Mouse (Mus musculus) lung, postnatal 0 days (tissue): ENCODE results near the gene Cadps2. TPM values are rescaled to one million over a fixed set of nuclear protein-coding genes. Genes with fewer than 3 reads are reported as not detected.

Experiments
- ATAC-seq: fragments of 200-750 bp; cut with Nextera tagmentation; 2 replicates; pipeline ENCODE4 v1.8.0; 2017; ENCODE audit warnings: moderate library complexity
- DNase-seq: peaks from one replicate; pipeline ENCODE4 v3.0.0-alpha.2; 2016; ENCODE audit warnings: low spot score
- H3K27ac ChIP-seq: fragments of 300-500 bp; sonication (generic); 2 replicates; pipeline ENCODE4 v1.5.1; 2014; ENCODE audit warnings: antibody characterized with exemption, mild to moderate bottlenecking, low read length, mixed read lengths
- H3K27me3 ChIP-seq: fragments of 300-500 bp; sonication (generic); replicated peaks from 2 replicates; pipeline ENCODE4 v1.6.1; 2014; ENCODE audit warnings: low read length, mixed read lengths; ENCODE audit not compliant: insufficient read depth
- H3K36me3 ChIP-seq: fragments of 300-500 bp; sonication (generic); 2 replicates; pipeline ENCODE4 v1.6.1; 2014; ENCODE audit warnings: low read length, mixed read lengths; ENCODE audit not compliant: insufficient read depth
- H3K4me1 ChIP-seq: fragments of 300-500 bp; sonication (generic); 2 replicates; pipeline ENCODE4 v1.6.1; 2014; ENCODE audit warnings: antibody characterized with exemption, low read depth, low read length, mixed read lengths; ENCODE audit not compliant: insufficient read depth
- H3K4me2 ChIP-seq: fragments of 300-500 bp; sonication (generic); replicated peaks from 2 replicates; pipeline ENCODE4 v1.6.1; 2014; ENCODE audit warnings: low read depth, mild to moderate bottlenecking, low read length, moderate library complexity, mixed read lengths
- H3K4me3 ChIP-seq: fragments of 300-500 bp; sonication (generic); 2 replicates; pipeline ENCODE4 v1.5.1; 2014; ENCODE audit warnings: low read depth, low read length
- H3K9ac ChIP-seq: fragments of 300-500 bp; sonication (generic); replicated peaks from 2 replicates; pipeline ENCODE4 v1.6.1; 2014; ENCODE audit warnings: low read depth, mild to moderate bottlenecking
- H3K9me3 ChIP-seq: fragments of 300-500 bp; sonication (generic); 2 replicates; pipeline ENCODE4 v1.6.1; 2016; ENCODE audit warnings: low read length, mixed read lengths
- CTCF ChIP-seq: IDR thresholded peaks from 2 replicates; pipeline ENCODE4 v1.5.1; 2016; ENCODE audit warnings: antibody characterized with exemption, mild to moderate bottlenecking
- EP300 ChIP-seq: IDR thresholded peaks from 2 replicates; pipeline ENCODE4 v1.6.1; 2016; ENCODE audit warnings: antibody characterized with exemption, mild to moderate bottlenecking, control low read depth
- WGBS: fragments of 180-500 bp; shearing (Covaris S2); extraction: QIAGEN DNeasy Blood & Tissue Kit; methylation state at CpG from one replicate; pipeline ENCODE4 v1.1.7; 2014; 5-methylcytosine and 5-hydroxymethylcytosine counted together
- polyA plus RNA-seq: library from polyadenylated mRNA; unstranded; fragments of >200 nt; fragmentation: Nextera tagmentation; extraction: Ambion mirVana; gene quantifications from 2 replicates; pipeline ENCODE4 v1.2.1, GENCODE M21; 2015

Gene Cadps2
- polyA plus RNA-seq, 1 experiment from 2014 or later: 8.0 TPM

- 78% methylated on average over 2 of the region's 2 CpGs for WGBS
- Histone ChIP-seq H3K4me3 (no peak overlapping the region), H3K4me1 (no peaks in the 10 kb centered on the region), H3K9ac (no peak overlapping the region), H3K36me3 (no peaks in the 10 kb centered on the region), H3K9me3 (no peaks in the 10 kb centered on the region), H3K4me2 (no peak overlapping the region), H3K27ac (no peak overlapping the region), H3K27me3 (no peaks in the 10 kb centered on the region)
- ATAC-seq: no peak
- no peak for DNase-seq
- TF ChIP-seq EP300 (no peak), CTCF (no peak)
These were observed 350.2 kb downstream of the Cadps2 start for GRCm38 (mm10) chr6:23489046-23489445.

GRCm38 (mm10) chr6:23472686-23473085, 366.5 kb downstream of the Cadps2 start:
- no peak for DNase-seq
- Histone ChIP-seq H3K36me3 (no peaks in the 10 kb centered on the region), H3K27ac (no peak overlapping the region), H3K4me1 (no peaks in the 10 kb centered on the region), H3K4me3 (no peak overlapping the region), H3K27me3 (no peaks in the 10 kb centered on the region), H3K9ac (no peak overlapping the region), H3K9me3 (no peaks in the 10 kb centered on the region), H3K4me2 (no peak overlapping the region)
- TF ChIP-seq CTCF: peak; percentile 52
- TF ChIP-seq EP300: no peak
- ATAC-seq: no peak
- WGBS: 57% methylated on average over 2 of the region's 2 CpGs

- TF ChIP-seq CTCF (no peak), EP300 (no peak)
- no peak for DNase-seq
- 42% methylated on average over 2 of the region's 2 CpGs for WGBS
These were observed 367.4 kb downstream of the Cadps2 start for GRCm38 (mm10) chr6:23471830-23472229.

GRCm38 (mm10) chr6:23467885-23468284, 371.3 kb downstream of the Cadps2 start:
- no peak for TF ChIP-seq CTCF
- TF ChIP-seq EP300: no peak
- 92% methylated on average over 4 of the region's 4 CpGs for WGBS
- Histone ChIP-seq H3K36me3 (no peaks in the 10 kb centered on the region), H3K4me2 (no peak overlapping the region), H3K27ac (no peak overlapping the region), H3K4me1 (no peaks in the 10 kb centered on the region), H3K9me3 (no peaks in the 10 kb centered on the region), H3K27me3 (no peaks in the 10 kb centered on the region), H3K4me3 (no peak overlapping the region), H3K9ac (no peak overlapping the region)
- DNase-seq (no peak), ATAC-seq (no peak)

More at GRCm38 (mm10) chr6:23471830-23472229, 367.4 kb downstream of the Cadps2 start:
- Histone ChIP-seq H3K36me3 (no peaks in the 10 kb centered on the region), H3K27me3 (no peaks in the 10 kb centered on the region), H3K4me3 (no peak overlapping the region), H3K9me3 (no peaks in the 10 kb centered on the region), H3K4me2 (no peak overlapping the region), H3K9ac (no peak overlapping the region), H3K4me1 (no peaks in the 10 kb centered on the region), H3K27ac (no peak overlapping the region)
- ATAC-seq: no peak

GRCm38 (mm10) chr6:23462600-23463280, 376.5 kb downstream of the Cadps2 start:
- Histone ChIP-seq H3K9me3 (no peaks in the 10 kb centered on the region), H3K36me3 (no peaks in the 10 kb centered on the region), H3K4me3 (no peak overlapping the region), H3K27ac (no peak overlapping the region), H3K4me1 (no peaks in the 10 kb centered on the region), H3K9ac (no peak overlapping the region), H3K27me3 (no peaks in the 10 kb centered on the region), H3K4me2 (peak overlapping the region; percentile 11; the same call in 1 of the 2 replicates)
- DNase-seq: peak; percentile 71
- ATAC-seq: no peak
- WGBS: 24% methylated on average over 8 of the region's 8 CpGs
- peak; percentile 59 for TF ChIP-seq CTCF
- TF ChIP-seq EP300: no peak

GRCm38 (mm10) chr6:23457748-23458147, 381.5 kb downstream of the Cadps2 start:
- TF ChIP-seq CTCF (peak; percentile 88), EP300 (no peak)

More at GRCm38 (mm10) chr6:23457748-23458147, 381.5 kb downstream of the Cadps2 start:
- Histone ChIP-seq H3K4me3 (no peak overlapping the region), H3K9me3 (no peaks in the 10 kb centered on the region), H3K4me2 (no peak overlapping the region), H3K27me3 (no peaks in the 10 kb centered on the region), H3K4me1 (no peaks in the 10 kb centered on the region), H3K27ac (no peak overlapping the region), H3K36me3 (no peaks in the 10 kb centered on the region), H3K9ac (no peak overlapping the region)
- DNase-seq: peak; percentile 76
- 4% methylated on average over 5 of the region's 5 CpGs for WGBS
- ATAC-seq: no peak
